Mouse (Mus musculus): ENCODE results near the gene Dpep1. TPM values are rescaled to one million over a fixed set of nuclear protein-coding genes. Genes with fewer than 3 reads are reported as not detected.
"Not testable (repeated sequence)": the region's sequence is repeated elsewhere in the genome, so short reads cannot be mapped to it uniquely, and the experiment has no call there.

The Dpep1 gene
- polyA plus RNA-seq, 1 experiment = 830 TPM

- TF ChIP-seq POLR2A (IDR thresholded peaks at IDR 0.05; ENCODE audit: low read depth, low read length) = no peak
- TF ChIP-seq CTCF (IDR thresholded peaks at IDR 0.05; ENCODE audit: extremely low read depth, insufficient read length, insufficient replicate concordance, low read depth, low read length) = no peak
- Histone ChIP-seq H3K27ac (ENCODE audit: insufficient read depth, low read depth, low read length) (no peak overlapping the region), H3K36me3 (ENCODE audit: control insufficient read depth, insufficient read depth, low read length) (no peaks in the 10 kb centered on the region), H3K27me3 (ENCODE audit: control insufficient read depth, insufficient read depth, low read length) (no peaks in the 10 kb centered on the region), H3K4me3 (ENCODE audit: low read depth, low read length) (no peak overlapping the region), H3K4me1 (ENCODE audit: control insufficient read depth, insufficient read depth, insufficient read length, low read length) (0 out of 2 replicates have a peak, but pooled peaks cover 2% of the 10 kb centered on the region)
- WGBS = 97% methylated on average over 1 of the region's 1 CpGs
These were observed 42.4 kb downstream of the Dpep1 start for GRCm38 (mm10) chr8:123228416-123228815.

- H3K36me3 ChIP-seq (ENCODE audit: control insufficient read depth, insufficient read depth, low read length); H3K27me3 ChIP-seq (ENCODE audit: control insufficient read depth, insufficient read depth, low read length); H3K27ac ChIP-seq (ENCODE audit: insufficient read depth, low read depth, low read length); H3K4me1 ChIP-seq (ENCODE audit: control insufficient read depth, insufficient read depth, insufficient read length, low read length); H3K4me3 ChIP-seq (ENCODE audit: low read depth, low read length): not testable (repeated sequence)
- WGBS = 82% methylated on average over 11 of the region's 11 CpGs
These were observed 44.3 kb downstream of the Dpep1 start for GRCm38 (mm10) chr8:123230326-123230725.

DNA sequence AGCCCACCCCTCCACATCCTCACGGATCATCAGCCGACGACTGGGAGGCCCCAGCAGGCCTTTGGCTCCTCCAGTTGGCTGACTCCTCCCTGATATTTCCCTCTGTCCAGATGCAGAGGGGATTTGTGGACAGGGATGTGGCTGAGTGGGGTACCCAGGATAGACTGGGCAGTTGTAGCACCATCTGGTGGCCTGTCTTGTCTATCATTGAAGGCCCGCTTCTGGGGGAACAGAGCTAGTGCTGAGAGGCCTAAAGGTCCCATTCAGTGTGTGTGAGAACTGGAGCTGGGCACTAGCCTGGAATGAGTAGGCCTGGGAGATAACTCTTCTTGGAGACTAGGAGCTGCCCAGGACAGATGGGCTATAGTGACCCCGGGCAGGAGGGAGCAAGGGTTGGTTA, 45.7 kb downstream of the Dpep1 start:
- H3K36me3 ChIP-seq (ENCODE audit: control insufficient read depth, insufficient read depth, low read length) = no peaks in the 10 kb centered on the region
- TF ChIP-seq POLR2A (IDR thresholded peaks at IDR 0.05; ENCODE audit: low read depth, low read length) = no peak
- no peak for TF ChIP-seq CTCF (IDR thresholded peaks at IDR 0.05; ENCODE audit: extremely low read depth, insufficient read length, insufficient replicate concordance, low read depth, low read length)
- H3K4me3 ChIP-seq (ENCODE audit: low read depth, low read length) = no peak overlapping the region
- no peak overlapping the region for H3K27ac ChIP-seq (ENCODE audit: insufficient read depth, low read depth, low read length)
- WGBS = 61% methylated on average over 5 of the region's 5 CpGs
- peaks cover 4% of the 10 kb centered on the region for H3K4me1 ChIP-seq (ENCODE audit: control insufficient read depth, insufficient read depth, insufficient read length, low read length)
- no peaks in the 10 kb centered on the region for H3K27me3 ChIP-seq (ENCODE audit: control insufficient read depth, insufficient read depth, low read length)

- Histone ChIP-seq H3K4me3 (ENCODE audit: low read depth, low read length) (no peak overlapping the region), H3K27me3 (ENCODE audit: control insufficient read depth, insufficient read depth, low read length) (no peaks in the 10 kb centered on the region), H3K36me3 (ENCODE audit: control insufficient read depth, insufficient read depth, low read length) (no peaks in the 10 kb centered on the region), H3K4me1 (ENCODE audit: control insufficient read depth, insufficient read depth, insufficient read length, low read length) (peaks cover 4% of the 10 kb centered on the region), H3K27ac (ENCODE audit: insufficient read depth, low read depth, low read length) (no peak overlapping the region)
- 57% methylated on average over 7 of the region's 7 CpGs for WGBS
- no peak for TF ChIP-seq POLR2A (IDR thresholded peaks at IDR 0.05; ENCODE audit: low read depth, low read length)
- no peak for TF ChIP-seq CTCF (IDR thresholded peaks at IDR 0.05; ENCODE audit: extremely low read depth, insufficient read length, insufficient replicate concordance, low read depth, low read length)
These were observed 46.5 kb downstream of the Dpep1 start for GRCm38 (mm10) chr8:123232553-123232952.

DNA sequence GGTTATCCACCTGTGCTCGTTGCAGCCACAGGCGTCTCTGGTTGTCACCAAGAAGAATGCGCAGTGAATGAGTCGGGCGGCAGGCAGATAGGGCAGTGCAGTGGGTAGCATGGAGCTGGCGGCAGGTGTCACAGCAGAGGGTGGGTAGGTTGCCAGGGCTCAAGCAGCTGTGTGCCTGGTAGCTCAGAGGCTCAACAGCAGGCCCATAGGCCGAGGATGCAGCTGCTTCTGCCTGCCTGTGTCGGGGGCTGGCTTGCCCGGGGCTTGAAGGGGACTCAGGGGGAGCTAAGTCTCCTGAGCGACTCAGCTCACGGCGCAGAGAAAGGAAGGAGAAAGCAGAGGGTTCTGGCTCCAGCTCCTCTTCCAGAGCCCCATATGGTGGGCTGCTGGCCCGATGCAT, 47.3 kb downstream of the Dpep1 start:
- Histone ChIP-seq H3K27me3 (ENCODE audit: control insufficient read depth, insufficient read depth, low read length) (no peaks in the 10 kb centered on the region), H3K4me1 (ENCODE audit: control insufficient read depth, insufficient read depth, insufficient read length, low read length) (peaks cover 4% of the 10 kb centered on the region), H3K27ac (ENCODE audit: insufficient read depth, low read depth, low read length) (no peak overlapping the region), H3K4me3 (ENCODE audit: low read depth, low read length) (no peak overlapping the region), H3K36me3 (ENCODE audit: control insufficient read depth, insufficient read depth, low read length) (no peaks in the 10 kb centered on the region)
- TF ChIP-seq POLR2A (IDR thresholded peaks at IDR 0.05; ENCODE audit: low read depth, low read length) (no peak), CTCF (IDR thresholded peaks at IDR 0.05; ENCODE audit: extremely low read depth, insufficient read length, insufficient replicate concordance, low read depth, low read length) (no peak)
- WGBS = 72% methylated on average over 13 of the region's 13 CpGs

GRCm38 (mm10) chr8:123233760-123234159, 47.7 kb downstream of the Dpep1 start:
- 68% methylated on average over 11 of the region's 11 CpGs for WGBS
- Histone ChIP-seq H3K4me1 (ENCODE audit: control insufficient read depth, insufficient read depth, insufficient read length, low read length) (peaks cover 4% of the 10 kb centered on the region), H3K27me3 (ENCODE audit: control insufficient read depth, insufficient read depth, low read length) (no peaks in the 10 kb centered on the region), H3K27ac (ENCODE audit: insufficient read depth, low read depth, low read length) (no peak overlapping the region), H3K4me3 (ENCODE audit: low read depth, low read length) (no peak overlapping the region), H3K36me3 (ENCODE audit: control insufficient read depth, insufficient read depth, low read length) (no peaks in the 10 kb centered on the region)
- TF ChIP-seq CTCF (IDR thresholded peaks at IDR 0.05; ENCODE audit: extremely low read depth, insufficient read length, insufficient replicate concordance, low read depth, low read length) (no peak), POLR2A (IDR thresholded peaks at IDR 0.05; ENCODE audit: low read depth, low read length) (no peak)

GRCm38 (mm10) chr8:123234918-123235519, 49.0 kb downstream of the Dpep1 start:
- H3K36me3 ChIP-seq (ENCODE audit: control insufficient read depth, insufficient read depth, low read length) = no peaks in the 10 kb centered on the region
- no peak overlapping the region for H3K27ac ChIP-seq (ENCODE audit: insufficient read depth, low read depth, low read length)
- H3K4me3 ChIP-seq (ENCODE audit: low read depth, low read length) = peak overlapping the region; percentile 75
- 25% methylated on average over 13 of the region's 13 CpGs for WGBS
- TF ChIP-seq POLR2A (IDR thresholded peaks at IDR 0.05; ENCODE audit: low read depth, low read length) (no peak), CTCF (IDR thresholded peaks at IDR 0.05; ENCODE audit: extremely low read depth, insufficient read length, insufficient replicate concordance, low read depth, low read length) (no peak)
- H3K27me3 ChIP-seq (ENCODE audit: control insufficient read depth, insufficient read depth, low read length) = no peaks in the 10 kb centered on the region
- peaks cover 4% of the 10 kb centered on the region for H3K4me1 ChIP-seq (ENCODE audit: control insufficient read depth, insufficient read depth, insufficient read length, low read length)
